Mouse (Mus musculus) CD4-positive, CD25-positive, alpha-beta regulatory T cell, adult 2 months (primary cell): Measurements from ENCODE around the gene Zfp626.

Source experiments
- DNase-seq: peaks from one replicate; pipeline ENCODE4 v3.0.0-alpha.2; 2012; ENCODE audit warnings: low read depth, low spot score

Zfp626 gene

DNA sequence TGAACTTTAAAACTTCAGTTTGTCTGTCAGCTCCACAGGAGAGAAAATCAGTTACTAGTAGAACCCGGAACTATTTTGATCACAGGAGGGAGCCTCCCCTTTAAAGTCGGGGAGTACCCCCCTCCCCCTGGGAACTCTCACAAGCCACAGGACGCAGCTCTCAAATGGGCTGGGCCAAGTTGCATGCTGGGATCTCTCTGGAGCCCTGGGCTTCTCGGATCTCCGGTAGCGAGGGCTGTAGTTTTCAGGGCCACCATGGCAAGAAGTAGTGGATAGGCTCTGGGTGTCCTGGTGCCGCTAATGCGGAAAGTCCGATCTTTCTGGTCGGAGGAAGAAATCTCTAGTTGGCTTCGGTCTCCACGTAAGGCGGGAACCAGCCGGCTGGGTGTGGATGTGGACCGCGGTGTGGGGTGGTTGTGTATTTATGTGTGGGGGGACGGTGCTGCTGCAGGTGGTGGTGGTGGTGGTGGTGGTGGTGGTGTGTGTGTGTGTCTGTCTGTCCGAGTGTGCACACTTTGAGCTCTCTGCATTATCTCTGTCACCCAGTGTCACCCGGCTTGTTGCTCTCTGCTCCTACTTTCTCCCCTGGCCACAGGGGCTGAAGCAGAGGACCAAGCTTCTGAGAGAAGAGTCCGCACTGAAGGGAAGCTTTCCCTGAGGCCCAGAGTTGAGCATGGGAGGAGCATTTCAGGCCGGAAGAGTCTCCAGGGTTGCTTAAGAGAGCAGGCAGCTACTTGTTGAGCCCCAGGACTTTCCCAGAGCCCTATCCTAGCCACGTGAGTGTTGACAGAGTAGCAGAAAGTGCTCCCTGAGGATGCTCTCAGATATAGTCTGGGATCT, 53.6 kb downstream of the Zfp626 start:
- DNase-seq, result peak; percentile 86

DNA sequence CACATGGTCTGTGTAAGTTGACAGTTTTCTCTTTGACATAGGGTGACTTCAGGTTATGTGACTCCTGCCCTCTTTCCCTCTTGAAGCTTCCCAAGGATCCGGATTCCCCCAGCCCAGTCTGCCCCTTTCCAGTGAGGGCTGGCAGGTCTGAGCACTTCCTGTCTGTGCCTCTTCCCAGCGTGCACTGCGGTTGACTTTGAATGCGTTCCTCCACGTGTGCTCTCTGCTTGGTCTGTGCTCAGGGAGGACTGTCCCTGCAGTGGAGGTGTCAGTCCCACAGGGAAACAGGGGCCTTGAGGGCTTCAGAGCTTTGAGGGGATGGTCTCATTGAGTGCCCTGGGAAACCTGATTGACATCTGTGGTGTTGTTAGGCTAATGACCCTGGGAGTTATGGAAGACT, 55.6 kb downstream of the Zfp626 start:
- DNase-seq, result peak; percentile 19
